In genomic region chr7:25181814-25182213, GRCm38 (mm10) we compare ENCODE assay signal across 8 mouse cellular contexts. TPM values are rescaled to one million over a fixed set of nuclear protein-coding genes. Genes with fewer than 3 reads are reported as not detected.
A peak's percentile ranks its signal among the peaks of the same experiment; 100 is the strongest.
DNase-seq lines count a peak whose midpoint lies in the region; ATAC-seq and TF ChIP-seq lines count a peak whose summit lies in the region.

No protein-coding gene starts in this region.

- H3K27ac ChIP-seq in heart, embryonic 13.5 days (replicated peaks) = no peak overlapping the region
- H3K27ac ChIP-seq in bone marrow, adult 2 months (ENCODE audit: control insufficient read depth, insufficient read depth, low read depth, low read length, poor library complexity) = no peak overlapping the region
- H3K27ac ChIP-seq in hindbrain, embryonic 12.5 days = no peak overlapping the region
- H3K27ac ChIP-seq in midbrain, embryonic 14.5 days (replicated peaks; ENCODE audit: low read depth, low read length) = no peak overlapping the region

- H3K4me2 ChIP-seq in heart, embryonic 13.5 days = peak overlapping the region; percentile 46
- peak overlapping the region; percentile 70 for H3K4me2 ChIP-seq in hindbrain, embryonic 12.5 days (replicated peaks)
- peak overlapping the region; percentile 92 for H3K4me2 ChIP-seq in midbrain, embryonic 14.5 days (ENCODE audit: low read length)

- H3K9ac ChIP-seq in heart, embryonic 13.5 days = no peak overlapping the region
- 0 out of 2 replicates have a peak overlapping the region, but pooled peaks have one; percentile 5 for H3K9ac ChIP-seq in hindbrain, embryonic 12.5 days
- peak overlapping the region; percentile 25; the same call in 1 of the 2 replicates for H3K9ac ChIP-seq in midbrain, embryonic 14.5 days (replicated peaks; ENCODE audit: low read length)

- WGBS in heart, embryonic 13.5 days = 7% methylated on average over 21 of the region's 21 CpGs
- WGBS in bone marrow, adult 2 months = 4% methylated on average over 21 of the region's 21 CpGs
- WGBS in hindbrain, embryonic 12.5 days = 7% methylated on average over 21 of the region's 21 CpGs
- WGBS in midbrain, embryonic 14.5 days = 3% methylated on average over 21 of the region's 21 CpGs

- TF ChIP-seq CTCF in bone marrow, adult 2 months (IDR thresholded peaks at IDR 0.05; ENCODE audit: control insufficient read depth, insufficient read depth, low read length) = no peak

- ATAC-seq in heart, embryonic 13.5 days (ENCODE audit: extremely low read depth, insufficient number of reproducible peaks, low FRiP score, low TSS enrichment) = no peak
- no peak for ATAC-seq in hindbrain, embryonic 12.5 days (ENCODE audit: low FRiP score)
- no peak for ATAC-seq in midbrain, embryonic 14.5 days (ENCODE audit: low FRiP score, low TSS enrichment)

- no peaks in the 10 kb centered on the region for H3K9me3 ChIP-seq in heart, embryonic 13.5 days
- H3K9me3 ChIP-seq in hindbrain, embryonic 12.5 days (replicated peaks) = no peaks in the 10 kb centered on the region
- H3K9me3 ChIP-seq in midbrain, embryonic 14.5 days (ENCODE audit: control insufficient read depth, low read length) = no peaks in the 10 kb centered on the region

- peaks cover 94% of the 10 kb centered on the region for H3K27me3 ChIP-seq in heart, embryonic 13.5 days (replicated peaks)
- peaks cover 68% of the 10 kb centered on the region for H3K27me3 ChIP-seq in hindbrain, embryonic 12.5 days
- H3K27me3 ChIP-seq in midbrain, embryonic 14.5 days (ENCODE audit: control insufficient read depth, insufficient read depth, low read length) = peaks cover 20% of the 10 kb centered on the region

- DNase-seq in heart, postnatal 36 days = no peak
- DNase-seq in midbrain, embryonic 14.5 days = peak; percentile 70
- no peak for DNase-seq in gastrocnemius, adult 18-20 months (ENCODE audit: low spot score)
- no peak for DNase-seq in layer of hippocampus, postnatal 14 days (ENCODE audit: low spot score in 2 of 2)
- no peak for DNase-seq in kidney, postnatal 10 days

- TF ChIP-seq POLR2A in bone marrow, adult 2 months (IDR thresholded peaks at IDR 0.05; ENCODE audit: borderline replicate concordance, control insufficient read depth, low read depth, low read length) = no peak

- intact Hi-C loops in heart, postnatal 36 days (cut with DNase I) = no loop called here

- H3K4me1 ChIP-seq in heart, embryonic 13.5 days = peaks cover 24% of the 10 kb centered on the region
- H3K4me1 ChIP-seq in bone marrow, adult 2 months (ENCODE audit: control insufficient read depth, insufficient read depth, low read length) = no peaks in the 10 kb centered on the region; the same call in 1 of the 2 replicates
- peaks cover 28% of the 10 kb centered on the region for H3K4me1 ChIP-seq in hindbrain, embryonic 12.5 days
- H3K4me1 ChIP-seq in midbrain, embryonic 14.5 days (ENCODE audit: control insufficient read depth, insufficient read depth, low read length) = peaks cover 15% of the 10 kb centered on the region

- no peaks in the 10 kb centered on the region for H3K36me3 ChIP-seq in heart, embryonic 13.5 days
- no peaks in the 10 kb centered on the region for H3K36me3 ChIP-seq in hindbrain, embryonic 12.5 days
- no peaks in the 10 kb centered on the region for H3K36me3 ChIP-seq in midbrain, embryonic 14.5 days (ENCODE audit: control insufficient read depth, insufficient read depth, low read length)

- H3K4me3 ChIP-seq in heart, embryonic 13.5 days = peak overlapping the region; percentile 21; the same call in 1 of the 2 replicates
- peak overlapping the region; percentile 21 for H3K4me3 ChIP-seq in bone marrow, adult 2 months (replicated peaks; ENCODE audit: control insufficient read depth, low read depth, low read length)
- peak overlapping the region; percentile 14 for H3K4me3 ChIP-seq in hindbrain, embryonic 12.5 days
- peak overlapping the region; percentile 21 for H3K4me3 ChIP-seq in midbrain, embryonic 14.5 days (replicated peaks; ENCODE audit: low read depth, low read length)

RNA-seq across cellular contexts. Expression of gene Pou2f2, which starts 2.3 kb away (rescaled TPM):
- 0.43 and 0.51 TPM in 2 replicates for polyA plus RNA-seq in heart, embryonic 13.5 days (2015; fragmentation: Nextera tagmentation; extraction: Ambion mirVana)
- total RNA-seq in heart, postnatal 36 days (2021) = under 1 TPM; 0.53 to 0.68 TPM
- 7.8 and 16.8 TPM in 2 replicates for polyA plus RNA-seq in bone marrow, adult 2 months (2011; ENCODE audit: insufficient read depth, insufficient read length, low replicate concordance, missing spikeins)
- polyA plus RNA-seq in hindbrain, embryonic 12.5 days (2016; fragmentation: Nextera tagmentation; extraction: Ambion mirVana) = 38.6 and 40.3 TPM in 2 replicates
- 40.6 and 46.7 TPM in 2 replicates for polyA plus RNA-seq in midbrain, embryonic 14.5 days (2014; fragmentation: Nextera tagmentation; extraction: Ambion mirVana)
- under 1 TPM; 0.07 to 0.09 TPM for total RNA-seq in gastrocnemius, adult 18-20 months (2021)
- 10 to 100 TPM; 10.1 to 11.4 TPM for total RNA-seq in layer of hippocampus, postnatal 14 days (2021)

RNA-seq across cellular contexts. Expression of gene Dedd2, which starts 38.6 kb away (rescaled TPM):
- 5.3 and 6.6 TPM in 2 replicates for polyA plus RNA-seq in heart, embryonic 13.5 days (2015; fragmentation: Nextera tagmentation; extraction: Ambion mirVana)
- 10 to 100 TPM; 17.3 to 22.2 TPM for total RNA-seq in heart, postnatal 36 days (2021)
- polyA plus RNA-seq in bone marrow, adult 2 months (2011; ENCODE audit: insufficient read depth, insufficient read length, low replicate concordance, missing spikeins) = 66.5 and 109 TPM in 2 replicates
- 11.9 and 13.9 TPM in 2 replicates for polyA plus RNA-seq in hindbrain, embryonic 12.5 days (2016; fragmentation: Nextera tagmentation; extraction: Ambion mirVana)
- 15.7 and 15.9 TPM in 2 replicates for polyA plus RNA-seq in midbrain, embryonic 14.5 days (2014; fragmentation: Nextera tagmentation; extraction: Ambion mirVana)
- 1 to 10 TPM; 8.3 to 8.4 TPM for total RNA-seq in gastrocnemius, adult 18-20 months (2021)
- total RNA-seq in layer of hippocampus, postnatal 14 days (2021) = 10 to 100 TPM; 24.9 to 25.6 TPM

RNA-seq across cellular contexts. Expression of gene Zfp526, which starts 39.4 kb away (rescaled TPM):
- polyA plus RNA-seq in heart, embryonic 13.5 days (2015; fragmentation: Nextera tagmentation; extraction: Ambion mirVana) = 2.1 TPM in 2 replicates
- 1 to 10 TPM; 8.9 to 10.0 TPM for total RNA-seq in heart, postnatal 36 days (2021)
- polyA plus RNA-seq in bone marrow, adult 2 months (2011; ENCODE audit: insufficient read depth, insufficient read length, low replicate concordance, missing spikeins) = 7.2 and 13.9 TPM in 2 replicates
- polyA plus RNA-seq in hindbrain, embryonic 12.5 days (2016; fragmentation: Nextera tagmentation; extraction: Ambion mirVana) = 2.3 and 2.9 TPM in 2 replicates
- 2.5 TPM in 2 replicates for polyA plus RNA-seq in midbrain, embryonic 14.5 days (2014; fragmentation: Nextera tagmentation; extraction: Ambion mirVana)
- 1 to 10 TPM; 4.7 to 5.3 TPM for total RNA-seq in gastrocnemius, adult 18-20 months (2021)
- total RNA-seq in layer of hippocampus, postnatal 14 days (2021) = 10 to 100 TPM in 1 of 2 experiments, 1 to 10 TPM in 1; 9.0 to 10.2 TPM

RNA-seq across cellular contexts. Expression of gene Gsk3a, which starts 55.8 kb away (rescaled TPM):
- polyA plus RNA-seq in heart, embryonic 13.5 days (2015; fragmentation: Nextera tagmentation; extraction: Ambion mirVana) = 7.8 and 8.2 TPM in 2 replicates
- 10 to 100 TPM; 67.5 to 69.2 TPM for total RNA-seq in heart, postnatal 36 days (2021)
- 53.6 and 56.8 TPM in 2 replicates for polyA plus RNA-seq in bone marrow, adult 2 months (2011; ENCODE audit: insufficient read depth, insufficient read length, low replicate concordance, missing spikeins)
- 17.2 and 19.6 TPM in 2 replicates for polyA plus RNA-seq in hindbrain, embryonic 12.5 days (2016; fragmentation: Nextera tagmentation; extraction: Ambion mirVana)
- 20.7 and 26.0 TPM in 2 replicates for polyA plus RNA-seq in midbrain, embryonic 14.5 days (2014; fragmentation: Nextera tagmentation; extraction: Ambion mirVana)
- 10 to 100 TPM; 83.2 to 83.8 TPM for total RNA-seq in gastrocnemius, adult 18-20 months (2021)
- total RNA-seq in layer of hippocampus, postnatal 14 days (2021) = 100 to 1,000 TPM; 184 to 190 TPM
